Mouse (Mus musculus) forebrain, embryonic 11.5 days (tissue): ENCODE results near the gene Nxpe3. TPM values are rescaled to one million over a fixed set of nuclear protein-coding genes. Genes with fewer than 3 reads are reported as not detected.

Experiments used
- ATAC-seq: fragments of 200-750 bp; cut with Nextera tagmentation; replicated peaks from 2 replicates; pipeline ENCODE4 v1.8.0; 2017; ENCODE audit warnings: moderate TSS enrichment; ENCODE audit not compliant: low FRiP score
- DNase-seq: peaks from one replicate; pipeline ENCODE4 v3.0.0-alpha.2; 2017; ENCODE audit warnings: low spot score
- H3K27ac ChIP-seq: fragments of 300-500 bp; sonication (generic); 2 replicates; pipeline ENCODE4 v1.5.1; 2014; ENCODE audit warnings: low read depth, low read length
- H3K27me3 ChIP-seq: fragments of 300-500 bp; sonication (generic); 2 replicates; pipeline ENCODE4 v1.6.1; 2014; ENCODE audit warnings: mild to moderate bottlenecking, low read length, mixed read lengths; ENCODE audit not compliant: control insufficient read depth, insufficient read depth
- H3K36me3 ChIP-seq: fragments of 300-500 bp; sonication (generic); 2 replicates; pipeline ENCODE4 v1.6.1; 2014; ENCODE audit warnings: mild to moderate bottlenecking, low read length, moderate library complexity, mixed read lengths; ENCODE audit not compliant: control insufficient read depth, insufficient read depth
- H3K4me1 ChIP-seq: fragments of 300-500 bp; sonication (generic); replicated peaks from 2 replicates; pipeline ENCODE4 v1.6.1; 2014; ENCODE audit warnings: low read length, mixed read lengths; ENCODE audit not compliant: control insufficient read depth, insufficient read depth
- H3K4me2 ChIP-seq: fragments of 300-500 bp; sonication (generic); 2 replicates; pipeline ENCODE4 v1.6.1; 2014; ENCODE audit warnings: low read depth, mild to moderate bottlenecking, low read length, moderate library complexity, mixed read lengths; ENCODE audit not compliant: severe bottlenecking
- H3K4me3 ChIP-seq: fragments of 300-500 bp; sonication (generic); 2 replicates; pipeline ENCODE4 v1.5.1; 2014; ENCODE audit warnings: low read depth, low read length
- H3K9ac ChIP-seq: fragments of 300-500 bp; sonication (generic); 2 replicates; pipeline ENCODE4 v1.6.1; 2014; ENCODE audit warnings: low read length
- H3K9me3 ChIP-seq: fragments of 300-500 bp; sonication (generic); 2 replicates; pipeline ENCODE4 v1.6.1; 2016; ENCODE audit warnings: low read length, mixed read lengths; ENCODE audit not compliant: control insufficient read depth
- WGBS: fragments of 180-500 bp; shearing (Covaris S2); extraction: QIAGEN DNeasy Blood & Tissue Kit; methylation state at CpG from one replicate; pipeline ENCODE4 v1.1.7; 2014; 5-methylcytosine and 5-hydroxymethylcytosine counted together
- polyA plus RNA-seq: library from polyadenylated mRNA; unstranded; fragments of >200 nt; fragmentation: Nextera tagmentation; extraction: Ambion mirVana; gene quantifications from 2 replicates; pipeline ENCODE4 v1.2.1, GENCODE M21; 2014

Nxpe3 gene
- polyA plus RNA-seq, 1 experiment from 2014 or later: 1.2 TPM

DNA sequence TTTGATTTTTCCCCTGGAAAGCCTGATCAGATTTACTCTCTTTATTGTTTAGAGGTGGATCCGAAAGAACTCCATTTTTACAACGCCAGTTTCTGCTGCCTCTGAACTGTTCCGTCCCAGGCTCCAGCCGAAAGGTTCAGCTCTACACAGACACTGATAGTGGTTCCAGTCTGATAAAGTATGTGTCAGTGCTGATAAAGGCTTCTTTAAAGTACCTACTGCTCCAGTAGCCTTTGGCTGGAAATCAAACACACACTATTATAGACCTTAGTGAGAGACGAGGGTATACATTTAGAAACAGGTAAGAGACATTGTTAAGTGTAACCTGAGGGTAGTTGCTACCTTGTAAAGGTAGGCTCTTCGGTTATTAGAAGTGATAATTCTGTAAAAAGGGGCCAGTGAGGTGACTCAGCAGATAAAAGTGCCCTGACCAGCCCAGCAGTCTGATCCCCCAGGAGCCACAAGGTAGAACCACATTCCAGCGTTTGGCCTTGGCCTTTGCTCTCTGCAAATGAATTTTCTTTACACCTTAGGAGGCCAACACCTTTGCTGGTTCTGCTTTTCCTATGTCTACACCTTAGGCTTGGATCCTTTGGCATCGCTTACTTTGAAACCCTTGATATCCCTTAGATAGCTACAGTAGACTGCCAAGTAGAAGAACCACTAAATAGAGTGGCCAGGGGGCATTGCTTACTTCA is 1.5 kb downstream of the Nxpe3 start:
- peaks cover 2% of the 10 kb centered on the region; the same call in 1 of the 2 replicates for H3K36me3 ChIP-seq
- 0 out of 2 replicates have a peak, but pooled peaks cover 2% of the 10 kb centered on the region for H3K4me1 ChIP-seq
- no peak for DNase-seq
- H3K9ac ChIP-seq: no peak overlapping the region
- no peak overlapping the region for H3K4me3 ChIP-seq
- no peak overlapping the region for H3K27ac ChIP-seq
- ATAC-seq: no peak
- no peak overlapping the region for H3K4me2 ChIP-seq
- no peaks in the 10 kb centered on the region for H3K27me3 ChIP-seq
- 86% methylated on average over 8 of the region's 8 CpGs for WGBS
- H3K9me3 ChIP-seq: no peaks in the 10 kb centered on the region

DNA sequence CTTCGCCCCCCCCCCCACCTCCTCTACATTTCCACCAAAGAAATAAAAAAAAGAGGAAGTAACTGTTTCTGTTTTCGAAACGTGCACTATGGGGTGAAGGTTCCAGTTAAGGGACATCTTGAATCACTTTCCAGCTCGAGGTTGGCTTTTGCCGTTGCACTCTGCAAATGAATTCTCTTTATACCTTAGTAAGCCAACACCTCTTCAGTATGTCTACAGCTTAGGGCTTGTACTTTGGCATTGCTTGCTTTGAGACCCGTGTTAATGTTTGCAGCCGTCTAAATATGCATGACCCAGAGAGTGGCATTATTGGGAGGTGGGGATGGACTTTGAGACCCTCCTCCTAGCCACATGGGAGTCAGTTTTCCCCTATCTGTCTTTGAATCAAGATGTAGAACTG is 2.6 kb downstream of the Nxpe3 start:
- Histone ChIP-seq H3K4me2 (no peak overlapping the region), H3K4me3 (no peak overlapping the region), H3K9me3 (no peaks in the 10 kb centered on the region), H3K27me3 (no peaks in the 10 kb centered on the region), H3K9ac (no peak overlapping the region), H3K36me3 (peaks cover 4% of the 10 kb centered on the region; the same call in 1 of the 2 replicates), H3K27ac (no peak overlapping the region), H3K4me1 (0 out of 2 replicates have a peak, but pooled peaks cover 2% of the 10 kb centered on the region)
- DNase-seq (no peak), ATAC-seq (no peak)
- 74% methylated on average over 6 of the region's 7 CpGs for WGBS

DNA sequence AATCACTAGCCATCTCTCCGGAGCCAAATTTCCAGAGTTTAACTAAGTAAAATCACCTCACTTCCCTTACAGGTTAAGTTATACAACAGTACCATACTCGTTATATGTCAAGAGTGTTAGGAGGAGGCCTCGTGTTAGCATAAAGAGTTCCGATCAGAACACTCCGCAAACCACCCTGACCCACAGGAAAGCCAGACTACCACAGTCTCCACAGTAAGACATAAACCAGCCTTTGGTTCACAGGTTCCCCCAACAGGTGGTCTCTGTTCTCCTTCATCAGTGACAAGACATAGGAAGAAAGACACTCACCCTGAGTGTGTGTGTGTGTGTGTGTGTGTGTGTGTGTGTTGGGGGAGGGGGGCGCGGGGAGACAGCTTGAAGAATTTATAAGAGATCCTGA is 3.7 kb downstream of the Nxpe3 start:
- Histone ChIP-seq H3K36me3 (peaks cover 4% of the 10 kb centered on the region; the same call in 1 of the 2 replicates), H3K4me2 (no peak overlapping the region), H3K27me3 (no peaks in the 10 kb centered on the region), H3K9me3 (no peaks in the 10 kb centered on the region), H3K4me1 (0 out of 2 replicates have a peak, but pooled peaks cover 2% of the 10 kb centered on the region), H3K9ac (no peak overlapping the region), H3K27ac (no peak overlapping the region), H3K4me3 (no peak overlapping the region)
- DNase-seq (no peak), ATAC-seq (no peak)
- WGBS: 97% methylated on average over 7 of the region's 7 CpGs

DNA sequence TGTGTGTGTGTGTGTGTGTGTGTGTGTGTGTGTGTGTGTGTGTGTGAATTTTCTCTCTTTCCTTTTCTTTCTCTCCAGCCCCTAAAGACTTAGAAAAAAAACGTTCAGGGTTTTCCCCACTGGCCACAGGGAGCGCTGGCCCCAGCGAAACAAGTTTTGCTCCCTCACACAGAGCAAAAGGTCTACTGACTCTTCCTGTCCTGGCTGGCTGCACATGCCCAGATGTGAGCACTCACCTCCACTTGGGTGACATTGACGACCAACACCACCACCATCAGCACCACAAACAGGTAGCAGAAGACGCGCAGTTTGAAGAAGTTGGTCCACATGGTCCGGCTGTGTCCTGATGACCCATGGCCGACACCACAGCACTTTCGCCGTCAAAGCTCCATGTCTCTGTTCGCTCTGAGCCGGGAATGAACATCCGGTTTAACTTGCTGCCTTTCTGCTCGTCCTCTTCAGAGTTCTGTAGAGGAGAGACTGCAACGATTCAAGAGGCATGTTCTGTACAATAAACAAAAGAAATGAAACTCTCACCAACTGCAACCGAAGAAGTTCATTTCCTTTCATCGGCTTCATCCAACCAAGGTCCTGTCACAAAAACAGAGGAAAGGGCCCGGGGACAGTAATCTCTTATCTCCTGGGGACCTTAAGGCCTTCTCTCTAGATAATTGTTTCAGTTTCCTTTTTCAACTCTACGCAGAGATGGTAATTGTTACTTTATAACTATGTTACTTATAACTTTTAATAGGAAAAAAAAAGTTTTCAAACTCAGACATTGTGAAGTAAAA is 4.5 kb downstream of the Nxpe3 start:
- Histone ChIP-seq H3K9ac (no peak overlapping the region), H3K27me3 (no peaks in the 10 kb centered on the region), H3K36me3 (peaks cover 4% of the 10 kb centered on the region; the same call in 1 of the 2 replicates), H3K9me3 (no peaks in the 10 kb centered on the region), H3K4me1 (0 out of 2 replicates have a peak, but pooled peaks cover 2% of the 10 kb centered on the region), H3K4me3 (no peak overlapping the region), H3K4me2 (no peak overlapping the region), H3K27ac (no peak overlapping the region)
- ATAC-seq (no peak), DNase-seq (no peak)
- 92% methylated on average over 19 of the region's 19 CpGs for WGBS

DNA sequence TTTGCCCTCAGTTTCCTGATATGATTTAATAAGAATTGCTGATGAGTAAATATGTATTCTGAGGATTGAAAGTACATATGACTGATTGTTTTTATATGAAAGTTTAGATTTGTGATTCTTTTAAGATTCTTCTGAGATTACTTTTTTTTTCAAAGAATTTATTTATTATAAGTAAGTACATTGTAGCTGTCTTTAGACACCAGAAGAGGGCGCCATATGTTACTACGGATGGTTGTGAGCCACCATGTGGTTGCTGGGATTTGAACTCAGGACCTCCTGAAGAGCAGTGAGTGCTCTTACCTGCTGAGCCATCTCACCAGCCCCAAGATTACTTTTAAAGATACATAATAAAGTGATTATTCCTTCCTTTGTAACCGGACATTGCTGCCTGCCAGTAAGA is 5.6 kb downstream of the Nxpe3 start:
- no peak overlapping the region for H3K4me2 ChIP-seq
- DNase-seq: no peak
- no peaks in the 10 kb centered on the region for H3K27me3 ChIP-seq
- H3K9me3 ChIP-seq: no peaks in the 10 kb centered on the region
- H3K27ac ChIP-seq: no peak overlapping the region
- no peak overlapping the region for H3K4me3 ChIP-seq
- H3K4me1 ChIP-seq: 0 out of 2 replicates have a peak, but pooled peaks cover 2% of the 10 kb centered on the region
- ATAC-seq: no peak
- 95% methylated on average over 3 of the region's 3 CpGs for WGBS
- peaks cover 4% of the 10 kb centered on the region; the same call in 1 of the 2 replicates for H3K36me3 ChIP-seq
- no peak overlapping the region for H3K9ac ChIP-seq

DNA sequence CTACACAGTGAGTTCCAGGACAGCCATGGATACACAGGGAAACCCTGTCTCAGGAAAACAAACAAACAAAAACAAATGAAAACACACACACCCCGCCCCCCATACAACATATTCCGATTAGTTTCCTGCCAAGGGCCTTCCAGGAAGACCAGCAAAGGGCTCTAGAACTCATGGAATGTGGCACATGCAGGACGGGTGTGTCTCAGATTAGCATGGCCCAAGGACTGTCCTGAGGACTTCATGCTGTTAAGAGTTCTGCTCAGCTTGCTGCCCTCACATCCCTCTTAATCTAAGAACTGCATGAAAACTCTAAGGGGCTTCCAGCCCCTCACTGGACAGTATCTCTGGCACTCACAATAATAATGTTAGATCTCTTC is 6.5 kb downstream of the Nxpe3 start:
- Histone ChIP-seq H3K9ac (no peak overlapping the region), H3K27ac (no peak overlapping the region), H3K4me3 (no peak overlapping the region), H3K4me2 (no peak overlapping the region), H3K9me3 (no peaks in the 10 kb centered on the region), H3K27me3 (no peaks in the 10 kb centered on the region), H3K36me3 (peaks cover 4% of the 10 kb centered on the region; the same call in 1 of the 2 replicates), H3K4me1 (no peaks in the 10 kb centered on the region)
- 95% methylated on average over 3 of the region's 3 CpGs for WGBS
- no peak for ATAC-seq
- DNase-seq: no peak

DNA sequence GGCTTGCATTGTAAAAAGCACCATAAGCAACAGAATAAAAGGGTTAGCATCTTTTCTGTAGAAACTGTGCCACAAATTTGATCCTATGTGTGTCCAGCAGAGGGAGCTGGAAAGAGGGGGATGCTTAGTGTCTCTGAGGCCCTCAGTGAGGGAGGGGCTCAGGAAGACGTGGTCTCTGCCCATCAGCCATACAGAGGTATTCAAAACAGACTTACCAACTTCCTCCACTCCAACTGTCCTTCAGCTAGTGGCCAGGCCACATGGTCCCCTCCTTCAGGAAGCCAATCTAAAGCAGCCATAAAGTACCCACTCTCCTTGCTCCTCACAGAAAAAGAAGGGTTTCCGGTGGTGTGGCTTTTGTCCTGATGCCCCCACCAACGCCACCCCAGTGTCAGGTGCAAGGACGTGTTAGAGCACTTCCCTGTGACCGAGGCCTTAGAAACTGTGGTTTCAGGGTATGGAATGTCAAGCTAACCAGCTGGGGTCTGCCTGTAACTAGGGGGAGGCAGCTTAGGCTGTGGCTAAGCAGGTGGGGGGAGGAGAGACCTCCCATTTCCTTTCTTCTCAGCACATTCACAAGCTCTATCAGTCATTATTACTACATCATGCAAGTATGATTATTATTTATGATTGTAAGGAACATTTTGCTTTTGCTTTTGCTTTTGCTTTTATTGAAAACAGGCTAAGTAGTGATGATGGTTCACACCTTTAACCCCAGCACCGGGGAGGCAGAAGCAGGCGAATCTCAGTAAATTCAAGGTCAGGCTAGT is 7.1 kb downstream of the Nxpe3 start:
- H3K27me3 ChIP-seq: no peaks in the 10 kb centered on the region
- no peak overlapping the region for H3K27ac ChIP-seq
- ATAC-seq (peak; percentile 51; the same call in 1 of the 2 replicates), DNase-seq (no peak)
- no peak overlapping the region for H3K4me3 ChIP-seq
- H3K9ac ChIP-seq: no peak overlapping the region
- WGBS: 65% methylated on average over 7 of the region's 7 CpGs
- H3K36me3 ChIP-seq: peaks cover 4% of the 10 kb centered on the region; the same call in 1 of the 2 replicates
- H3K4me2 ChIP-seq: no peak overlapping the region
- no peaks in the 10 kb centered on the region for H3K9me3 ChIP-seq
- H3K4me1 ChIP-seq: no peaks in the 10 kb centered on the region

- WGBS: 78% methylated on average over 11 of the region's 11 CpGs
- Histone ChIP-seq H3K9me3 (no peaks in the 10 kb centered on the region), H3K27me3 (no peaks in the 10 kb centered on the region), H3K4me3 (no peak overlapping the region), H3K36me3 (peaks cover 4% of the 10 kb centered on the region; the same call in 1 of the 2 replicates), H3K9ac (no peak overlapping the region), H3K27ac (no peak overlapping the region), H3K4me2 (no peak overlapping the region), H3K4me1 (no peaks in the 10 kb centered on the region)
- DNase-seq (no peak), ATAC-seq (no peak)
Measured at GRCm38 (mm10) chr16:55884246-55884645, 10.8 kb downstream of the Nxpe3 start.
